Mouse (Mus musculus): ENCODE measurements around the gene Sh3rf1. TPM values are rescaled to one million over a fixed set of nuclear protein-coding genes. Genes with fewer than 3 reads are reported as not detected.

Gene Sh3rf1
- polyA plus RNA-seq, 1 experiment: 19.7 TPM

GRCm38 (mm10) chr8:61385502-61386191 lies 162.0 kb downstream of the Sh3rf1 start:
- no peak for DNase-seq
- Histone ChIP-seq H3K4me3 (replicated peaks; ENCODE audit: extremely low read depth, low read depth, low read length) (no peak overlapping the region), H3K4me1 (ENCODE audit: control insufficient read depth, insufficient read depth, low read length) (no peaks in the 10 kb centered on the region)
- 55% methylated on average over 11 of the region's 11 CpGs for WGBS
- TF ChIP-seq CTCF (IDR thresholded peaks at IDR 0.05; ENCODE audit: insufficient read depth, low read length) (no peak), POLR2A (IDR thresholded peaks at IDR 0.05; ENCODE audit: borderline replicate concordance, extremely low read depth, low read depth, low read length) (no peak)

DNA sequence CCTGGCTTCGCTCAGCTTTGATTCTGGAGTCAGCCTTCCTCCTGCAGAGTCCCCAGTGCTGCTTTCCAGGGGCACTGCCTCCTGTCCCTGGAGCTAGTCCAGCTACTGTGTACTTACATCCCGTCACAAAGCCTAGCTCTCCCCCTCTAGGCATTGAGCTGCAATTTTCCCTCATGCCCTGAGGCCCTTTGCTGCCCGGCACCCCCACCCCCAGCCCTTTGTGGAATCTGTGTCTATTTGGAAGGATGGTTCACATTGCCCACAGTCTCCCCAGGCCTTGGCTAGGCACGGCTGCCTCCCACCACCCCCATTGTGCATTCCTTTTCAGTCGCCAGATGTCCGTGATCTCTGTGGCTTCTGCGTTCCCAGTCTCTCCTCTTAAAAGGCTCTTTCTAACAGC lies 163.0 kb downstream of the Sh3rf1 start:
- H3K4me1 ChIP-seq (ENCODE audit: control insufficient read depth, insufficient read depth, low read length): peaks cover 4% of the 10 kb centered on the region; the same call in 1 of the 2 replicates
- H3K4me3 ChIP-seq (replicated peaks; ENCODE audit: extremely low read depth, low read depth, low read length): no peak overlapping the region
- no peak for TF ChIP-seq POLR2A (IDR thresholded peaks at IDR 0.05; ENCODE audit: borderline replicate concordance, extremely low read depth, low read depth, low read length)
- no peak for TF ChIP-seq CTCF (IDR thresholded peaks at IDR 0.05; ENCODE audit: insufficient read depth, low read length)
- no peak for DNase-seq
- WGBS: 51% methylated on average over 7 of the region's 7 CpGs

- WGBS: 46% methylated on average over 6 of the region's 6 CpGs
- no peak for DNase-seq
- no peak for TF ChIP-seq CTCF (IDR thresholded peaks at IDR 0.05; ENCODE audit: insufficient read depth, low read length)
- no peak for TF ChIP-seq POLR2A (IDR thresholded peaks at IDR 0.05; ENCODE audit: borderline replicate concordance, extremely low read depth, low read depth, low read length)
- Histone ChIP-seq H3K4me3 (replicated peaks; ENCODE audit: extremely low read depth, low read depth, low read length) (no peak overlapping the region), H3K4me1 (ENCODE audit: control insufficient read depth, insufficient read depth, low read length) (peaks cover 4% of the 10 kb centered on the region; the same call in 1 of the 2 replicates)
Measured at GRCm38 (mm10) chr8:61387501-61387963, 163.9 kb downstream of the Sh3rf1 start.

GRCm38 (mm10) chr8:61388341-61388740 lies 164.7 kb downstream of the Sh3rf1 start:
- WGBS: 67% methylated on average over 9 of the region's 9 CpGs
- no peak overlapping the region for H3K4me3 ChIP-seq (replicated peaks; ENCODE audit: extremely low read depth, low read depth, low read length)
- TF ChIP-seq POLR2A (IDR thresholded peaks at IDR 0.05; ENCODE audit: borderline replicate concordance, extremely low read depth, low read depth, low read length): no peak
- TF ChIP-seq CTCF (IDR thresholded peaks at IDR 0.05; ENCODE audit: insufficient read depth, low read length): no peak
- H3K4me1 ChIP-seq (ENCODE audit: control insufficient read depth, insufficient read depth, low read length): peaks cover 4% of the 10 kb centered on the region; the same call in 1 of the 2 replicates
- no peak for DNase-seq

GRCm38 (mm10) chr8:61390307-61391057 lies 166.8 kb downstream of the Sh3rf1 start:
- Histone ChIP-seq H3K4me1 (ENCODE audit: control insufficient read depth, insufficient read depth, low read length) (peaks cover 4% of the 10 kb centered on the region; the same call in 1 of the 2 replicates), H3K4me3 (replicated peaks; ENCODE audit: extremely low read depth, low read depth, low read length) (no peak overlapping the region)
- no peak for DNase-seq
- TF ChIP-seq POLR2A (IDR thresholded peaks at IDR 0.05; ENCODE audit: borderline replicate concordance, extremely low read depth, low read depth, low read length): no peak
- no peak for TF ChIP-seq CTCF (IDR thresholded peaks at IDR 0.05; ENCODE audit: insufficient read depth, low read length)
- WGBS: 78% methylated on average over 18 of the region's 18 CpGs

DNA sequence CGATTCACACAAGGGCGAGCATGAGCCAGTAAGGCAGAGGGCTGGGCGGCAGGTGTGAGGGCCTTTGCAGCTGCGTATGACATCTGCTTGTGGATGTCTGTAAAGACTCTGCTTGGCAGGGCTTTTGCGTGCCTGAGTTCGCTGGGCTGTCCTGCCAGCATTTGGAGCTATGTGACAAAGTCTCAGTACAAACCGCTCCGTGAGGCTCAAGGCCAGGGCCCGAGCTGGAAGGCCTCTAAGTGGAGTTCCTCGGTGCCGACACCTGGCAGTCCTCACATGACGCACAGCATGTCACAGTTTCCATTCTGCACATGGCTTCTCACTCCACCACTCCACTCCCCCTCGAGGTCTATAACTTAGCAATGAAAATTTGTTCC lies 167.4 kb downstream of the Sh3rf1 start:
- peaks cover 4% of the 10 kb centered on the region; the same call in 1 of the 2 replicates for H3K4me1 ChIP-seq (ENCODE audit: control insufficient read depth, insufficient read depth, low read length)
- TF ChIP-seq POLR2A (IDR thresholded peaks at IDR 0.05; ENCODE audit: borderline replicate concordance, extremely low read depth, low read depth, low read length) (no peak), CTCF (IDR thresholded peaks at IDR 0.05; ENCODE audit: insufficient read depth, low read length) (no peak)
- H3K4me3 ChIP-seq (replicated peaks; ENCODE audit: extremely low read depth, low read depth, low read length): no peak overlapping the region
- DNase-seq: no peak
- 65% methylated on average over 13 of the region's 13 CpGs for WGBS

DNA sequence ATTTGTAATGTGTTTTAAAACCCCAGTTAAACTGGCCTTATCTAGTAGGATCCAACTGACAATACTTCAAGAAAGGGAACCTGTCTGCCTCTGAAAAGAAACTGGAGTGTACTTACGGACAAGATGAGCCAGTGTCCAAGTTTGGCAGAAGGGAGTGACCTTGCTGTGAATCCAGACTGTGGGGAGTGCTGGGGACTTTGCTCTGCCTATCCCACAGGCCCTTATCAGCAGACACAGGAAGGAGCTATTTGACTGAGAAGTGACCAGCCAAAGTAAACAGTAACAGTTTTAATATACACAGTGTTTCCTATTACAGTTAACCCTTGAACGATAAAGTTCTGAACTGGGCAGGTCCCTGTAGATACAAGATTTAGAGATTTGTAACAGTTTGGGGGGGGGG lies 173.5 kb downstream of the Sh3rf1 start:
- WGBS: 8% methylated on average over 2 of the region's 2 CpGs
- no peak for TF ChIP-seq POLR2A (IDR thresholded peaks at IDR 0.05; ENCODE audit: borderline replicate concordance, extremely low read depth, low read depth, low read length)
- TF ChIP-seq CTCF (IDR thresholded peaks at IDR 0.05; ENCODE audit: insufficient read depth, low read length): no peak
- no peak for DNase-seq
- Histone ChIP-seq H3K4me1 (ENCODE audit: control insufficient read depth, insufficient read depth, low read length) (peaks cover 10% of the 10 kb centered on the region), H3K4me3 (replicated peaks; ENCODE audit: extremely low read depth, low read depth, low read length) (no peak overlapping the region)

DNA sequence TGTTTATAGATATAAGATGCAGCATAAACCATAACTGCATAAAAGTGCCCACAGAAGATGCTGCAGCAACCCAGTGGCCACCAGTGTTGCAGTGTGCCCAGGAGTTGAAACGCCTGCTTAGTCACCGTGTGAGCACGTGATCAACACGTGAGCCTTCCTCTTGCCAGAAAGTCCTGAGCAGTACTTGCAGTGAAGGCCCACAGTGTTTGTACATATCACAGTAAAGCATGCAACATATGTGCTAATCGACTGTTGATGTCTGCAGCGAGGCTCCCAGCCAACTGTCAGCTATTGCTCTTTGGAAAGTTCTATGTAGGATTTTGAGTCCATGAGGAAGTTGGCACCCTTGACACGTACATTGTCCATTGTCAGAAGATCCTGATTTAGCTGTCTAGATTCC lies 174.1 kb downstream of the Sh3rf1 start:
- 35% methylated on average over 7 of the region's 7 CpGs for WGBS
- peaks cover 10% of the 10 kb centered on the region for H3K4me1 ChIP-seq (ENCODE audit: control insufficient read depth, insufficient read depth, low read length)
- H3K4me3 ChIP-seq (replicated peaks; ENCODE audit: extremely low read depth, low read depth, low read length): no peak overlapping the region
- TF ChIP-seq CTCF (IDR thresholded peaks at IDR 0.05; ENCODE audit: insufficient read depth, low read length) (no peak), POLR2A (IDR thresholded peaks at IDR 0.05; ENCODE audit: borderline replicate concordance, extremely low read depth, low read depth, low read length) (no peak)
- peak; percentile 30 for DNase-seq

DNA sequence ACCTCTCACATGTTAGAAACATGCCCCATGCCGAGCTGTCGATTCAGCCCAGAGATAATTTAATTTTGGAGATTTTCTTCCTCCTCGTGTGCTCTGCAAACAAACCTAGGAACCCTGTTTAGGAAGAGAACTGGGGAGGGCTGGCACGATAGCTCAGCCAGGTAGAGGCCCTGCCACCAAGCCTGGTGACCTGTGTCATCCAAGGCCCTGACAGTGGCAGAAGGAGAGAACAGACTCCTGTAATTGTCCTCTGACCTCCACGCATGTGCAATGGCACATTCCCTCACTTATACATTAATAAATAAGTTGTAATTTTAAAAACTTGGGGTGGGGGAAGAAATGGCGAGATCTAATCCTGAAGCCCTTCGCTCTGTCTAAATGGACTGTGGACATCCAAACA lies 179.2 kb downstream of the Sh3rf1 start:
- Histone ChIP-seq H3K4me1 (ENCODE audit: control insufficient read depth, insufficient read depth, low read length) (peaks cover 3% of the 10 kb centered on the region), H3K4me3 (replicated peaks; ENCODE audit: extremely low read depth, low read depth, low read length) (no peak overlapping the region)
- no peak for DNase-seq
- WGBS: 80% methylated on average over 7 of the region's 7 CpGs
- no peak for TF ChIP-seq POLR2A (IDR thresholded peaks at IDR 0.05; ENCODE audit: borderline replicate concordance, extremely low read depth, low read depth, low read length)
- no peak for TF ChIP-seq CTCF (IDR thresholded peaks at IDR 0.05; ENCODE audit: insufficient read depth, low read length)

All from lung, adult 2 months (tissue).